Mouse (Mus musculus) testis, adult 2 months (tissue): ENCODE measurements around the gene Pard3.

ENCODE experiments used
- CTCF ChIP-seq: fragments of 200-500 bp; IDR thresholded peaks from 2 replicates; pipeline ENCODE4 v1.5.1; 2012; ENCODE audit warnings: low read depth, mild to moderate bottlenecking, inconsistent platforms, low read length, moderate library complexity; ENCODE audit not compliant: control insufficient read depth, insufficient read depth, insufficient replicate concordance
- POLR2A ChIP-seq: fragments of 200-500 bp; IDR thresholded peaks from 2 replicates; pipeline ENCODE4 v1.6.1; 2012; ENCODE audit warnings: low read depth, mild to moderate bottlenecking, inconsistent platforms, low read length, moderate library complexity; ENCODE audit not compliant: control insufficient read depth

DNA sequence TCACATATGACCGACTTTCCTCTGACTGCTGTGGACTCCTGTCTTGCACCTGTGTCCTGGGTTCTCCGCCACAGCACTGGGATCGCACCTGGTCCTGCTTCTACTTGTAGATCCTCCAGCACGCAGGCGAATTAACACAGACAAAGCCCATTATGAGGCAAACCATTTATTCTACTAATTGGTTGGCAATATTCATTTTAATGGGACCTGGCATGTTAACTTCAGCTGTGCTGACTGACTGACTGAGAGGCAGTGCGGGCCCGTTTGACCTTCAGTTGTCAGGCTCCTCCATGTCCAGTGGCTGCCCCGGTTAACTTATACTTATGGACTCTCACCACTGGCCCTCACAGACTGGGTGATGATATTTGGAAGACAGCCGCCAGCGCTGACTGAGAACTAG is 128.6 kb downstream of the Pard3 start:
- no peak for TF ChIP-seq CTCF
- TF ChIP-seq POLR2A = no peak
